ENCODE assay signal across 8 mouse cellular contexts in the genomic region with DNA sequence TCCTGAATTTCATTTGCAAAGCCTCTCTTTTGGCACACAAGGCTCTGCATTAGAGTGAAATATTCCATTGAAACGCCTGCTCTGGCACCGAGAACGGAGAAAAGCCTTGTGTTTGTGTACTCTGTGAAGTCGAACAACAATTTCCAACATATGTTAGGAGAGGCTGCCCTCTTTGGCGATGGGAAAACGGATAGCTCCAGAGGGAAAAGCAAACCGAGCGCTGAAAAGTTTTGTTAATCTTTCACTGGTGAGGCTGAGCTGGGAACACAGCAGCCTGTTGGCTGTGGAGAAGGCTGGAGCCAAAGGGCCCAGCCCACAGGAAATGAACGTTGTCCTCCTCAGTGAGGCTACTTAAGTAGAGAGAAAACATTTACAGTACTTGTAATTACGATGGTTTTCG.
DNase-seq lines count a peak whose midpoint lies in the region; ATAC-seq and TF ChIP-seq lines count a peak whose summit lies in the region.

No protein-coding gene starts in this region.

- DNase-seq in lung, embryonic 14.5 days, result peak; percentile 80
- DNase-seq in lung, adult 2 months, result no peak
- DNase-seq in gastrocnemius, postnatal 25 days, result peak; percentile 10
- DNase-seq in kidney, postnatal 25 days, result peak; percentile 55 to 82
- DNase-seq in urinary bladder, adult 2 months (ENCODE audit: low spot score), result no peak

- no peaks in the 10 kb centered on the region for H3K27me3 ChIP-seq in lung, embryonic 14.5 days (ENCODE audit: insufficient read depth, low read length)
- H3K27me3 ChIP-seq in stomach, embryonic 14.5 days (ENCODE audit: control insufficient read depth, insufficient read depth, low read length), result no peaks in the 10 kb centered on the region

- no peak for TF ChIP-seq POLR2A in lung, adult 2 months (IDR thresholded peaks at IDR 0.05; ENCODE audit: borderline replicate concordance, extremely low read depth, low read depth, low read length)

- TF ChIP-seq CTCF in lung, embryonic 14.5 days (IDR thresholded peaks at IDR 0.05; ENCODE audit: low read depth), result no peak
- TF ChIP-seq CTCF in lung, adult 2 months (IDR thresholded peaks at IDR 0.05; ENCODE audit: insufficient read depth, low read length), result no peak

- H3K36me3 ChIP-seq in lung, embryonic 14.5 days (ENCODE audit: insufficient read depth), result no peaks in the 10 kb centered on the region
- H3K36me3 ChIP-seq in stomach, embryonic 14.5 days (ENCODE audit: control insufficient read depth, insufficient read depth, low read length), result no peaks in the 10 kb centered on the region

- H3K9ac ChIP-seq in lung, embryonic 14.5 days, result peak overlapping the region; percentile 20; the same call in 1 of the 2 replicates
- no peak overlapping the region for H3K9ac ChIP-seq in stomach, embryonic 14.5 days (replicated peaks; ENCODE audit: low read depth, low read length)

- 0 out of 2 replicates have a peak overlapping the region, but pooled peaks have one; percentile 0 for H3K27ac ChIP-seq in lung, embryonic 14.5 days (ENCODE audit: low read depth)
- H3K27ac ChIP-seq in stomach, embryonic 14.5 days (ENCODE audit: low read length), result no peak overlapping the region; the same call in 1 of the 2 replicates

- ATAC-seq in lung, embryonic 14.5 days (ENCODE audit: insufficient read depth), result peak; percentile 56
- no peak for ATAC-seq in stomach, embryonic 14.5 days (ENCODE audit: insufficient number of reproducible peaks, insufficient read depth, low FRiP score, low read depth)
- ATAC-seq in CD4-positive, CD25-positive, alpha-beta regulatory T cell, adult 4 months, result no peak
- no peak for ATAC-seq in monocyte, adult 5-6 weeks (replicated peaks; ENCODE audit: insufficient number of reproducible peaks, low FRiP score, low TSS enrichment, poor library complexity, severe bottlenecking)

- WGBS in lung, embryonic 14.5 days, result 10% methylated on average over 11 of the region's 11 CpGs
- 20% methylated on average over 11 of the region's 11 CpGs for WGBS in lung, adult 2 months
- WGBS in stomach, embryonic 14.5 days, result 8% methylated on average over 11 of the region's 11 CpGs

- H3K4me3 ChIP-seq in lung, embryonic 14.5 days (ENCODE audit: low read depth, low read length), result no peak overlapping the region
- H3K4me3 ChIP-seq in lung, adult 2 months (replicated peaks; ENCODE audit: extremely low read depth, low read depth, low read length), result no peak overlapping the region
- H3K4me3 ChIP-seq in stomach, embryonic 14.5 days (ENCODE audit: low read depth, low read length), result no peak overlapping the region

- H3K9me3 ChIP-seq in lung, embryonic 14.5 days (ENCODE audit: low read depth, low read length), result no peaks in the 10 kb centered on the region
- no peaks in the 10 kb centered on the region for H3K9me3 ChIP-seq in stomach, embryonic 14.5 days (ENCODE audit: control insufficient read depth, low read depth, low read length)

- H3K4me2 ChIP-seq in lung, embryonic 14.5 days, result peak overlapping the region; percentile 43
- H3K4me2 ChIP-seq in stomach, embryonic 14.5 days (replicated peaks; ENCODE audit: low read depth, low read length), result peak overlapping the region; percentile 23

- H3K4me1 ChIP-seq in lung, embryonic 14.5 days (ENCODE audit: insufficient read depth), result no peaks in the 10 kb centered on the region; the same call in 1 of the 2 replicates
- H3K4me1 ChIP-seq in lung, adult 2 months (ENCODE audit: control insufficient read depth, insufficient read depth, low read length), result no peaks in the 10 kb centered on the region
- no peaks in the 10 kb centered on the region for H3K4me1 ChIP-seq in stomach, embryonic 14.5 days (ENCODE audit: control insufficient read depth, insufficient read depth, low read length)

Comparison
In these comparisons a context has a peak if more than half of its experiments do, and no peak if none do; other contexts are left out.
1. DNase-seq: peak in lung, embryonic 14.5 days (single experiment), gastrocnemius, postnatal 25 days (single experiment) and kidney, postnatal 25 days (2 of 2); none in lung, adult 2 months (single experiment) and urinary bladder, adult 2 months (single experiment).